Mouse (Mus musculus) lung, embryonic 15.5 days (tissue): ENCODE measurements around the gene Ankmy2. TPM values are rescaled to one million over a fixed set of nuclear protein-coding genes. Genes with fewer than 3 reads are reported as not detected.
A peak's percentile ranks its signal among the peaks of the same experiment; 100 is the strongest.

Experiments
- ATAC-seq: fragments of 200-750 bp; cut with Nextera tagmentation; 2 replicates; pipeline ENCODE4 v1.8.0; 2017; ENCODE audit warnings: moderate number of reproducible peaks, borderline replicate concordance; ENCODE audit not compliant: low FRiP score, low TSS enrichment; ENCODE audit errors: extremely low read depth
- H3K27ac ChIP-seq: fragments of 300-500 bp; sonication (generic); 2 replicates; pipeline ENCODE4 v1.5.1; 2015; ENCODE audit warnings: moderate library complexity, mild to moderate bottlenecking, inconsistent platforms
- H3K27me3 ChIP-seq: fragments of 300-500 bp; sonication (generic); 2 replicates; pipeline ENCODE4 v1.6.1; 2015; ENCODE audit warnings: inconsistent platforms
- H3K36me3 ChIP-seq: fragments of 300-500 bp; sonication (generic); 2 replicates; pipeline ENCODE4 v1.6.1; 2015; ENCODE audit warnings: inconsistent platforms
- H3K4me1 ChIP-seq: fragments of 300-500 bp; sonication (generic); 2 replicates; pipeline ENCODE4 v1.6.1; 2015; ENCODE audit warnings: inconsistent platforms
- H3K4me2 ChIP-seq: fragments of 300-500 bp; sonication (generic); 2 replicates; pipeline ENCODE4 v1.6.1; 2015; ENCODE audit warnings: inconsistent platforms, mild to moderate bottlenecking, moderate library complexity
- H3K4me3 ChIP-seq: fragments of 300-500 bp; sonication (generic); 2 replicates; pipeline ENCODE4 v1.5.1; 2015; ENCODE audit warnings: mild to moderate bottlenecking, inconsistent platforms
- H3K9ac ChIP-seq: fragments of 300-500 bp; sonication (generic); 2 replicates; pipeline ENCODE4 v1.6.1; 2015; ENCODE audit warnings: inconsistent platforms
- H3K9me3 ChIP-seq: fragments of 300-500 bp; sonication (generic); 2 replicates; pipeline ENCODE4 v1.6.1; 2016; ENCODE audit warnings: inconsistent platforms
- WGBS: fragments of 180-500 bp; shearing (Covaris S2); methylation state at CpG from one replicate; pipeline ENCODE4 v1.1.7; 2015; 5-methylcytosine and 5-hydroxymethylcytosine counted together
- polyA plus RNA-seq: library from polyadenylated mRNA; unstranded; fragments of >200 nt; fragmentation: Nextera tagmentation; extraction: Ambion mirVana; gene quantifications from 2 replicates; pipeline ENCODE4 v1.2.1, GENCODE M21; 2015

Gene Ankmy2
- 36.7 and 37.2 TPM in 2 replicates for polyA plus RNA-seq

GRCm38 (mm10) chr12:36156637-36157303 lies at the start of gene Ankmy2:
Gene Ankmy2, plus strand, starts transcription at chr12:36157114.
- Histone ChIP-seq H3K27ac (peak within 1 kb of the TSS; percentile 95), H3K9me3 (no peaks in the 10 kb centered on the region), H3K4me1 (peaks cover 22% of the 10 kb centered on the region), H3K4me2 (peak within 1 kb of the TSS; percentile 74), H3K4me3 (peak within 1 kb of the TSS; percentile 76), H3K9ac (peak within 1 kb of the TSS; percentile 86), H3K27me3 (no peaks in the 10 kb centered on the region), H3K36me3 (no peaks in the 10 kb centered on the region)
- under 1% methylated on average over 42 of the region's 42 CpGs for WGBS
- ATAC-seq = peak; percentile 96

GRCm38 (mm10) chr12:36108442-36108841 lies 48.5 kb upstream of the Ankmy2 start:
- no peaks in the 10 kb centered on the region for H3K9me3 ChIP-seq
- no peak overlapping the region for H3K4me2 ChIP-seq
- no peak overlapping the region for H3K9ac ChIP-seq
- no peak overlapping the region for H3K4me3 ChIP-seq
- no peaks in the 10 kb centered on the region for H3K4me1 ChIP-seq
- WGBS = 92% methylated on average over 5 of the region's 5 CpGs
- H3K27ac ChIP-seq = no peak overlapping the region
- no peaks in the 10 kb centered on the region for H3K27me3 ChIP-seq
- H3K36me3 ChIP-seq = peaks cover 68% of the 10 kb centered on the region
- ATAC-seq = no peak

GRCm38 (mm10) chr12:36110457-36110856 lies 46.5 kb upstream of the Ankmy2 start:
- H3K27me3 ChIP-seq = no peaks in the 10 kb centered on the region
- H3K27ac ChIP-seq = no peak overlapping the region
- H3K4me3 ChIP-seq = no peak overlapping the region
- no peaks in the 10 kb centered on the region for H3K4me1 ChIP-seq
- peaks cover 71% of the 10 kb centered on the region for H3K36me3 ChIP-seq
- no peak for ATAC-seq
- H3K9me3 ChIP-seq = no peaks in the 10 kb centered on the region
- H3K4me2 ChIP-seq = no peak overlapping the region
- no peak overlapping the region for H3K9ac ChIP-seq
- WGBS = 90% methylated on average over 5 of the region's 5 CpGs

- Histone ChIP-seq H3K27ac (no peak overlapping the region), H3K4me3 (no peak overlapping the region), H3K27me3 (no peaks in the 10 kb centered on the region), H3K4me2 (no peak overlapping the region), H3K36me3 (peaks cover 74% of the 10 kb centered on the region), H3K9ac (no peak overlapping the region), H3K9me3 (no peaks in the 10 kb centered on the region), H3K4me1 (no peaks in the 10 kb centered on the region)
- 93% methylated on average over 5 of the region's 5 CpGs for WGBS
- no peak for ATAC-seq
Observed at GRCm38 (mm10) chr12:36111110-36111509, 45.8 kb upstream of the Ankmy2 start.

- WGBS = 96% methylated on average over 3 of the region's 3 CpGs
- Histone ChIP-seq H3K27ac (no peak overlapping the region), H3K4me1 (no peaks in the 10 kb centered on the region), H3K9ac (no peak overlapping the region), H3K4me2 (no peak overlapping the region), H3K9me3 (no peaks in the 10 kb centered on the region), H3K27me3 (no peaks in the 10 kb centered on the region), H3K4me3 (no peak overlapping the region), H3K36me3 (peaks cover 69% of the 10 kb centered on the region)
- ATAC-seq = no peak
Observed at GRCm38 (mm10) chr12:36112081-36112480, 44.8 kb upstream of the Ankmy2 start.

- Histone ChIP-seq H3K4me1 (no peaks in the 10 kb centered on the region), H3K9ac (no peak overlapping the region), H3K36me3 (peaks cover 58% of the 10 kb centered on the region), H3K27ac (no peak overlapping the region), H3K27me3 (no peaks in the 10 kb centered on the region), H3K4me2 (no peak overlapping the region), H3K4me3 (no peak overlapping the region), H3K9me3 (no peaks in the 10 kb centered on the region)
- ATAC-seq = no peak
- WGBS = 94% methylated on average over 6 of the region's 6 CpGs
Observed at GRCm38 (mm10) chr12:36117161-36117560, 39.8 kb upstream of the Ankmy2 start.

GRCm38 (mm10) chr12:36119244-36119643 lies 37.7 kb upstream of the Ankmy2 start:
- H3K4me2 ChIP-seq = no peak overlapping the region
- no peaks in the 10 kb centered on the region for H3K9me3 ChIP-seq
- H3K4me1 ChIP-seq = no peaks in the 10 kb centered on the region
- no peak for ATAC-seq
- H3K9ac ChIP-seq = no peak overlapping the region
- 89% methylated on average over 3 of the region's 3 CpGs for WGBS
- H3K36me3 ChIP-seq = peaks cover 55% of the 10 kb centered on the region
- no peaks in the 10 kb centered on the region for H3K27me3 ChIP-seq
- H3K4me3 ChIP-seq = no peak overlapping the region
- H3K27ac ChIP-seq = no peak overlapping the region

GRCm38 (mm10) chr12:36126049-36126448 lies 30.9 kb upstream of the Ankmy2 start:
- no peak for ATAC-seq
- no peak overlapping the region for H3K9ac ChIP-seq
- H3K27me3 ChIP-seq = no peaks in the 10 kb centered on the region
- H3K4me2 ChIP-seq = no peak overlapping the region
- no peak overlapping the region for H3K27ac ChIP-seq
- 93% methylated on average over 5 of the region's 5 CpGs for WGBS
- no peaks in the 10 kb centered on the region for H3K4me1 ChIP-seq
- H3K36me3 ChIP-seq = peaks cover 35% of the 10 kb centered on the region
- no peaks in the 10 kb centered on the region for H3K9me3 ChIP-seq
- no peak overlapping the region for H3K4me3 ChIP-seq

GRCm38 (mm10) chr12:36129826-36130225 lies 27.1 kb upstream of the Ankmy2 start:
- Histone ChIP-seq H3K9me3 (no peaks in the 10 kb centered on the region), H3K4me1 (no peaks in the 10 kb centered on the region), H3K36me3 (peaks cover 24% of the 10 kb centered on the region), H3K4me2 (no peak overlapping the region), H3K27me3 (no peaks in the 10 kb centered on the region), H3K9ac (no peak overlapping the region), H3K4me3 (no peak overlapping the region), H3K27ac (no peak overlapping the region)
- no peak for ATAC-seq
- whole genome bisulfite sequencing = 96% methylated on average over 5 of the region's 5 CpGs

- Histone ChIP-seq H3K27me3 (no peaks in the 10 kb centered on the region), H3K9me3 (no peaks in the 10 kb centered on the region), H3K4me1 (no peaks in the 10 kb centered on the region), H3K36me3 (peaks cover 24% of the 10 kb centered on the region), H3K9ac (no peak overlapping the region), H3K27ac (no peak overlapping the region), H3K4me2 (no peak overlapping the region), H3K4me3 (no peak overlapping the region)
- ATAC-seq = no peak
- 89% methylated on average over 2 of the region's 2 CpGs for whole genome bisulfite sequencing
Observed at GRCm38 (mm10) chr12:36132254-36132653, 24.7 kb upstream of the Ankmy2 start.

GRCm38 (mm10) chr12:36132668-36133067 lies 24.2 kb upstream of the Ankmy2 start:
- no peak for ATAC-seq
- no peaks in the 10 kb centered on the region for H3K27me3 ChIP-seq
- H3K27ac ChIP-seq = no peak overlapping the region
- no peak overlapping the region for H3K9ac ChIP-seq
- no peaks in the 10 kb centered on the region for H3K9me3 ChIP-seq
- 89% methylated on average over 3 of the region's 3 CpGs for WGBS
- no peak overlapping the region for H3K4me3 ChIP-seq
- no peak overlapping the region for H3K4me2 ChIP-seq
- H3K4me1 ChIP-seq = no peaks in the 10 kb centered on the region
- H3K36me3 ChIP-seq = peaks cover 24% of the 10 kb centered on the region

- Histone ChIP-seq H3K4me1 (no peaks in the 10 kb centered on the region), H3K9ac (no peak overlapping the region), H3K4me2 (no peak overlapping the region), H3K27me3 (no peaks in the 10 kb centered on the region), H3K36me3 (peaks cover 24% of the 10 kb centered on the region), H3K27ac (no peak overlapping the region), H3K9me3 (no peaks in the 10 kb centered on the region), H3K4me3 (no peak overlapping the region)
- WGBS = 86% methylated on average over 5 of the region's 5 CpGs
- ATAC-seq = no peak
Observed at GRCm38 (mm10) chr12:36133547-36133946, 23.4 kb upstream of the Ankmy2 start.

GRCm38 (mm10) chr12:36134111-36134510 lies 22.8 kb upstream of the Ankmy2 start:
- no peak overlapping the region for H3K4me2 ChIP-seq
- peaks cover 23% of the 10 kb centered on the region for H3K36me3 ChIP-seq
- H3K4me3 ChIP-seq = no peak overlapping the region
- no peaks in the 10 kb centered on the region for H3K27me3 ChIP-seq
- no peak overlapping the region for H3K27ac ChIP-seq
- no peaks in the 10 kb centered on the region for H3K4me1 ChIP-seq
- 91% methylated on average over 5 of the region's 5 CpGs for WGBS
- no peaks in the 10 kb centered on the region for H3K9me3 ChIP-seq
- no peak overlapping the region for H3K9ac ChIP-seq
- ATAC-seq = no peak
